Mouse (Mus musculus): ENCODE measurements around the gene Akt1. TPM values are rescaled to one million over a fixed set of nuclear protein-coding genes. Genes with fewer than 3 reads are reported as not detected.
A peak's percentile ranks its signal among the peaks of the same experiment; 100 is the strongest.

The Akt1 gene
- polyA plus RNA-seq, 1 experiment from 2014 or later = 139 TPM

DNA sequence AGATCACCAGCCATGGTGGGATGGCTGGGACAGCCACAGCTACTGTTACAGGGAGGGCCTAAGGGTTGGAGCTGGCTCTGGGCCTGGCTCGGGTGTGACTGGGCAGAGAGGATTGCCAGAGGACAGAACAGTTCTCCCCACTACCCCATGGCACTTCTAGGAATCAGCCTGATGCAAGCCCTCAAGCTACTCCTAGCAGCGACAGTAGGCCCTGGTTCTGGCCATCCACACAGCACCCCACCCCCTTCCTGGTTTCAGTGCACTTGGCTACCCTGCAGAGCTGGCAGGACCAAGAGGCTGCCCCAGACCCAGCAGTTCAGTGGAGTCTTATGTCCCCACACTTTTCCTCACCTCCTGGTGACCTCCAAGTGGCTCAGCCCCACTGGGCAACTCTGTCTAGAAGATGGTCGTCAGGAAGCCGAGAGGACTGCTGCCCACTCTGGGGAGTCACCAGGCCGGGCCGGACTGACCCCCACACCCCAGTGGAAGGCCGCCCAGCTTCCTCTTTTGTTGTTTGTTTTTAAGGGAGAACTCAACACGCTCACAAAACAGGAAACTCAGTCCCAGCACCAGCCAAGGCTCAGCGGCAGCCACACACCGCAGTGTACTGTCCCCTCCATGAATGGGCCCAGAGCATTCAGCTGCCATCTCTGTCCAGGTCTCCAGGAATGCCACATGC is 6.9 kb downstream of the Akt1 start:
- no peak for ATAC-seq (replicated peaks; ENCODE audit: insufficient number of reproducible peaks, insufficient read depth, low FRiP score, low read depth)
- Histone ChIP-seq H3K9me3 (replicated peaks) (no peaks in the 10 kb centered on the region), H3K4me1 (replicated peaks) (peaks cover 100% of the 10 kb centered on the region), H3K4me2 (no peak overlapping the region), H3K27me3 (no peaks in the 10 kb centered on the region), H3K27ac (peak overlapping the region; percentile 60), H3K36me3 (peaks cover 40% of the 10 kb centered on the region), H3K9ac (peak overlapping the region; percentile 13; the same call in 1 of the 2 replicates), H3K4me3 (no peak overlapping the region)
- WGBS = 57% methylated on average over 10 of the region's 10 CpGs

- peak overlapping the region; percentile 2; the same call in 1 of the 2 replicates for H3K4me3 ChIP-seq
- no peaks in the 10 kb centered on the region for H3K9me3 ChIP-seq (replicated peaks)
- H3K27me3 ChIP-seq = no peaks in the 10 kb centered on the region
- no peak for ATAC-seq (replicated peaks; ENCODE audit: insufficient number of reproducible peaks, insufficient read depth, low FRiP score, low read depth)
- peak overlapping the region; percentile 34; the same call in 1 of the 2 replicates for H3K9ac ChIP-seq
- peak overlapping the region; percentile 80 for H3K27ac ChIP-seq
- peaks cover 48% of the 10 kb centered on the region for H3K36me3 ChIP-seq
- H3K4me2 ChIP-seq = peak overlapping the region; percentile 42
- 68% methylated on average over 9 of the region's 9 CpGs for WGBS
- H3K4me1 ChIP-seq (replicated peaks) = peaks cover 100% of the 10 kb centered on the region
Observed at GRCm38 (mm10) chr12:112665881-112666544, 8.7 kb downstream of the Akt1 start.

GRCm38 (mm10) chr12:112665445-112665844 is 9.2 kb downstream of the Akt1 start:
- peak overlapping the region; percentile 2; the same call in 1 of the 2 replicates for H3K4me3 ChIP-seq
- H3K27me3 ChIP-seq = no peaks in the 10 kb centered on the region
- peak overlapping the region; percentile 34 for H3K9ac ChIP-seq
- WGBS = 22% methylated on average over 18 of the region's 18 CpGs
- no peaks in the 10 kb centered on the region for H3K9me3 ChIP-seq (replicated peaks)
- H3K4me2 ChIP-seq = peak overlapping the region; percentile 42
- no peak; the same call in 1 of the 2 replicates for ATAC-seq (replicated peaks; ENCODE audit: insufficient number of reproducible peaks, insufficient read depth, low FRiP score, low read depth)
- peaks cover 100% of the 10 kb centered on the region for H3K4me1 ChIP-seq (replicated peaks)
- peak overlapping the region; percentile 80 for H3K27ac ChIP-seq
- H3K36me3 ChIP-seq = peaks cover 43% of the 10 kb centered on the region

DNA sequence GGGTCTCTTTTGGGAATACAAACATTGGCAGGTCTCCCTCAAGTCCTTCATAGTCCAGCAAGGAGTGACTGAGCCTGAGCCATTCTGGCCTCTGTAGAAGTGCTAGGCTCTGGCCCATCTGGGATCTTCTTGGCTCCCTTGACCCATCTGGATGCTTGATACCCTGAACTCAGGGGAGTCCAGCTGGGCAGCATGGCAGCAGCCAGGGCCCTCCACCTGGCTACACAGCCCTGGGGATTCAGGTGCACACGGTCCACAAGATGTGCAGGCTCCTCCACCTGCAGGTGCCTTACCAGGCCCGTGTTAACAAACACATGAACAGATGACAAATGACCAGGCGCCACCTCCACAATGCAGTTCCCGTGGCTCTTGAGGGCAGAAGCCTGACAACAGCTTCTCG is 10.0 kb downstream of the Akt1 start:
- ATAC-seq (replicated peaks; ENCODE audit: insufficient number of reproducible peaks, insufficient read depth, low FRiP score, low read depth) = no peak
- Histone ChIP-seq H3K36me3 (peaks cover 40% of the 10 kb centered on the region), H3K27me3 (no peaks in the 10 kb centered on the region), H3K4me1 (replicated peaks) (peaks cover 100% of the 10 kb centered on the region), H3K27ac (peak overlapping the region; percentile 80), H3K4me2 (peak overlapping the region; percentile 42; the same call in 1 of the 2 replicates), H3K9me3 (replicated peaks) (no peaks in the 10 kb centered on the region), H3K9ac (peak overlapping the region; percentile 11; the same call in 1 of the 2 replicates), H3K4me3 (0 out of 2 replicates have a peak overlapping the region, but pooled peaks have one; percentile 2)
- WGBS = 50% methylated on average over 5 of the region's 5 CpGs

DNA sequence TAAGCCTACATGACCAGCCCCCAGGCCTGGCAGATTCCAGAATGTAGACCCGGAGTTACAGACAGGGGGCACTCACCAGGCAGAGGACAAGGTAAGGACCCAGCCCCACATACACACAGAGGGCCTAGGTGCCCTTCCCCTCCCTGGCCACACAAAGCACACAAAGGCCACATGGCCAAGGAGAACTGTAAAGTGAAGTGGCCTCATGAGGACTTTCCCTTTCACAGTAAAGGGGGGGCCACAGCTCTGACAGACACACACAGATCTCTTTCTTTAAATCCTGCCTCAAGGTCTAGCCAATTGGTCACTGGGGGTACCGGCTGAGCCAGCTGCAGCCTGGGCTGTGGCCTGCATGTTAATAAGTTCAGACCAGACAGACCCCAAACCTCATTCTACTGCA is 10.6 kb downstream of the Akt1 start:
- no peak for ATAC-seq (replicated peaks; ENCODE audit: insufficient number of reproducible peaks, insufficient read depth, low FRiP score, low read depth)
- Histone ChIP-seq H3K4me2 (no peak overlapping the region), H3K9ac (peak overlapping the region; percentile 37; the same call in 1 of the 2 replicates), H3K9me3 (replicated peaks) (no peaks in the 10 kb centered on the region), H3K4me1 (replicated peaks) (peaks cover 100% of the 10 kb centered on the region), H3K27ac (peak overlapping the region; percentile 95), H3K27me3 (no peaks in the 10 kb centered on the region), H3K36me3 (peaks cover 40% of the 10 kb centered on the region), H3K4me3 (no peak overlapping the region)
- WGBS = 34% methylated on average over 2 of the region's 2 CpGs

GRCm38 (mm10) chr12:112663716-112664115 is 11.0 kb downstream of the Akt1 start:
- Histone ChIP-seq H3K27ac (peak overlapping the region; percentile 95), H3K4me3 (no peak overlapping the region), H3K9me3 (replicated peaks) (no peaks in the 10 kb centered on the region), H3K36me3 (peaks cover 40% of the 10 kb centered on the region), H3K27me3 (no peaks in the 10 kb centered on the region), H3K4me2 (no peak overlapping the region), H3K9ac (no peak overlapping the region), H3K4me1 (replicated peaks) (peaks cover 100% of the 10 kb centered on the region)
- WGBS = 82% methylated on average over 12 of the region's 12 CpGs
- no peak for ATAC-seq (replicated peaks; ENCODE audit: insufficient number of reproducible peaks, insufficient read depth, low FRiP score, low read depth)

DNA sequence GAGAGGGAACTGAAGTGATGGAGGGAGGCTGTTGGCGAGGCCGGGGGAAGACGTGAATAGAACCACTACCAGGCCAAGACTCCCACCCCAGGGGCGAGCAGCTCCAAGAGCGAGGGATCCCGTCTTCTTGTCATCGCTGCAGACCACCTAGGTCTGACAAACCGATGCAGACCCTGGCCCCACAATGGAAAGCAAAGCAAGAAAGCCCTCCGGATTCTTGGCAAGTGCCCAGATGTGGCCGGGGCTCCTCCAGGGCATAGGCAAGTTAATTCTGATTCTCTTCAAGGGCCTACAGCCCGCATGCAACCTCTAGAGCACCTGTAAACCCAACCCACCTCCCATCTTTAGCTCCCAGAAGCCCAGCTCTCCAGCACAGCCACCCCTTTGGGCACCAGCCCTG is 11.4 kb downstream of the Akt1 start:
- ATAC-seq (replicated peaks; ENCODE audit: insufficient number of reproducible peaks, insufficient read depth, low FRiP score, low read depth) = no peak
- no peak overlapping the region for H3K4me2 ChIP-seq
- peaks cover 100% of the 10 kb centered on the region for H3K4me1 ChIP-seq (replicated peaks)
- H3K27me3 ChIP-seq = no peaks in the 10 kb centered on the region
- no peak overlapping the region for H3K4me3 ChIP-seq
- H3K9me3 ChIP-seq (replicated peaks) = no peaks in the 10 kb centered on the region
- 79% methylated on average over 11 of the region's 11 CpGs for WGBS
- H3K27ac ChIP-seq = peak overlapping the region; percentile 95
- no peak overlapping the region for H3K9ac ChIP-seq
- peaks cover 40% of the 10 kb centered on the region for H3K36me3 ChIP-seq

DNA sequence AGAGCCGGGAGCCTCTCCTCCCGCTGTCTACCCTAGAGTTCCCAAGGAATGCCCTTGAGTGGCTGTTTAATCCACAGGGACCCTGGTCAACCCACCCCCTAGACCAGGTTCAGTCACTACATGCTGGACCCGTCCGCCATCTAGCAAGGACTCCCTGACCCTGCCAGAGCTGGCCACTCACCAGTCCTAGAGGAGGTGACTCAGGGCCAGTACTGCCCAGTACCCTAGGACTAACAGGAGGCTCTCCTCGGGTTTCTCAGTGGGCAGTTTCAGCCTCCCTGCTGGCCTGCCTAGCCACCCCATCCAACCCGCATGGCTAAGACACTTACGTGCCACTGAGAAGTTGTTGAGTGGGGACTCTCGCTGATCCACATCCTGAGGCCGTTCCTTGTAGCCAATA is 12.8 kb downstream of the Akt1 start:
- ATAC-seq (replicated peaks; ENCODE audit: insufficient number of reproducible peaks, insufficient read depth, low FRiP score, low read depth) = no peak
- H3K27ac ChIP-seq = peak overlapping the region; percentile 95
- H3K4me1 ChIP-seq (replicated peaks) = peaks cover 89% of the 10 kb centered on the region
- H3K9ac ChIP-seq = peak overlapping the region; percentile 38
- no peaks in the 10 kb centered on the region for H3K27me3 ChIP-seq
- WGBS = 57% methylated on average over 9 of the region's 9 CpGs
- H3K36me3 ChIP-seq = peaks cover 43% of the 10 kb centered on the region
- no peaks in the 10 kb centered on the region for H3K9me3 ChIP-seq (replicated peaks)
- peak overlapping the region; percentile 52 for H3K4me2 ChIP-seq
- no peak overlapping the region for H3K4me3 ChIP-seq

DNA sequence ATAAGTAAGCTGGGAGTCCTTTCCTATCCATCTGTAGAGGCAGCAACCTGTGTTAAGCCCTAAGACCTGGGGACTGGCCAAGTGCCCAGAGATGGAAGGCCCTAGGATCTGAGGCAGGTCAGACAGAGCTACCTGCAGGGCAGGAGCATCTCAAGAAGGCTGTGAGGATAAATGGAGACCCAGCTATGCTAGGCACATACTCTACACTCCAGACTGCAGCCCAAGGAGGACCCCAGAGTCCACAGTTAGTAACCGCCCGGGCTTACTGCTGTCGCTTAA is 13.4 kb downstream of the Akt1 start:
- Histone ChIP-seq H3K4me2 (peak overlapping the region; percentile 52), H3K4me3 (peak overlapping the region; percentile 4; the same call in 1 of the 2 replicates), H3K27me3 (no peaks in the 10 kb centered on the region), H3K9ac (peak overlapping the region; percentile 38), H3K9me3 (replicated peaks) (no peaks in the 10 kb centered on the region), H3K4me1 (replicated peaks) (peaks cover 83% of the 10 kb centered on the region), H3K36me3 (peaks cover 49% of the 10 kb centered on the region), H3K27ac (peak overlapping the region; percentile 95)
- 38% methylated on average over 3 of the region's 3 CpGs for WGBS
- ATAC-seq (replicated peaks; ENCODE audit: insufficient number of reproducible peaks, insufficient read depth, low FRiP score, low read depth) = no peak

- Histone ChIP-seq H3K27me3 (no peaks in the 10 kb centered on the region), H3K4me1 (replicated peaks) (peaks cover 78% of the 10 kb centered on the region), H3K9ac (peak overlapping the region; percentile 38), H3K4me3 (peak overlapping the region; percentile 9; the same call in 1 of the 2 replicates), H3K4me2 (peak overlapping the region; percentile 52), H3K36me3 (peaks cover 54% of the 10 kb centered on the region), H3K9me3 (replicated peaks) (no peaks in the 10 kb centered on the region), H3K27ac (peak overlapping the region; percentile 95)
- peak; percentile 86 for ATAC-seq (replicated peaks; ENCODE audit: insufficient number of reproducible peaks, insufficient read depth, low FRiP score, low read depth)
- WGBS = 26% methylated on average over 5 of the region's 5 CpGs
Observed at GRCm38 (mm10) chr12:112660576-112661326, 13.9 kb downstream of the Akt1 start.

DNA sequence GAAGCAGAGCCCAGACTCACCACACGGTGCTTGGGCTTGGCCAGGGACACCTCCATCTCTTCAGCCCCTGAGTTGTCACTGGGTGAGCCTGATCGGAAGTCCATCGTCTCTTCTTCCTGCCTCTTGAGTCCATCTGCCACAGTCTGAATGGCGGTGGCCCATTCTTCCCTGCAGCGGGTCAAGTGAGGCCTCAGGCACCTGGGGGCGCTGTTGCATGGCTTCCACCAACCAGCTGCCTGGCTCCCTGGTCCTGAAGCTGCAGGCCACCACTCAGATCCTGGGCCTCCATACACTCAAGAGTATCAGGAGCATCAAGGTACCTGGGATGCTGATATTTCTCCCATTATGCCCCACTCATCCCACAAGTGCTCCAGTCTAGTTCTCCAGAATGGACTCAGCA is 15.6 kb downstream of the Akt1 start:
- Histone ChIP-seq H3K27ac (peak overlapping the region; percentile 28; the same call in 1 of the 2 replicates), H3K4me3 (no peak overlapping the region), H3K36me3 (peaks cover 70% of the 10 kb centered on the region), H3K9me3 (replicated peaks) (no peaks in the 10 kb centered on the region), H3K4me2 (no peak overlapping the region), H3K4me1 (replicated peaks) (peaks cover 76% of the 10 kb centered on the region), H3K9ac (no peak overlapping the region; the same call in 1 of the 2 replicates), H3K27me3 (no peaks in the 10 kb centered on the region)
- ATAC-seq (replicated peaks; ENCODE audit: insufficient number of reproducible peaks, insufficient read depth, low FRiP score, low read depth) = no peak
- WGBS = 85% methylated on average over 6 of the region's 6 CpGs
